Comparison of ENCODE assay signal across 8 mouse cellular contexts in the genomic region with DNA sequence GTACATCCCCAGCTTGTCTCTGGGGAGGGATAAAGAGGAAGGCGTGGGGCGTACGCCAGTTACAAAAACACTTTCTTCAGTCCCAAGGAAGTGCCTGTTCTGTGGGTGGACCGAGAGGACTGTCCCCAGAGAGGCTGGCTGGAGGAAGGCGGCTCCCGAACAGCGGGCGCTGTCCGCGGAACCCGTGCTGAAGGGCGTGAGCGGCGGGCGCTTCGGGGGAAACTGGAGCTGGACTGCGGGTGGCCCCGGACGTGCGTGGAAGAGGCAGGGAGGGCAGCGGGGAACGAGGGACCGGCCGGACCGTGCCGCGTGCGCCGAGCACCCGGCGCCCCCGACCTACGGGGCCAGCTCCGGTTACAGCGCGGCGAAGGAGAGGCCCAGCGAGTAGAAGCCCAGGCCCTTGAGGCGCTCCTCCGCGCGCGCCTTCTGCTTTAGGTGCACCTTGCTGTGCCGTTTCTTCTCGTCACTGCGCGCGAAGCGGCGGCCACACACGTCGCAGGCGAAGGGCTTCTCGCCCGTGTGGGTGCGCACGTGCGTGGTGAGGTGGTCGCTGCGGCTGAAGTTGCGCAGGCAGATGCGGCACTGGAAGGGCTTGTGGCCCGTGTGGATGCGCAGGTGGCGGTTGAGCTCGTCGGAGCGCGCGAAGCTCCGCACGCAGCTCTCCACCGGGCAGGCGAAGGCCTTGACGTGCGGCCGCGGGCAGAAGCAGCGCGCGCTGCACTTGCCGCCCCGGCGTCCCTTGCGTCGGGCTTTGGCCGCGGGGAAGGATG. TPM values are rescaled to one million over a fixed set of nuclear protein-coding genes. Genes with fewer than 3 reads are reported as not detected.
A peak's percentile ranks its signal among the peaks of the same experiment; 100 is the strongest.
DNase-seq lines count a peak whose midpoint lies in the region; ATAC-seq and TF ChIP-seq lines count a peak whose summit lies in the region.

No protein-coding gene starts in this region.

- peaks cover 79% of the 10 kb centered on the region for H3K27me3 ChIP-seq in intestine, embryonic 14.5 days (replicated peaks; ENCODE audit: control insufficient read depth, insufficient read depth, low read length)
- H3K27me3 ChIP-seq in limb, embryonic 15.5 days, result peaks cover 91% of the 10 kb centered on the region
- H3K27me3 ChIP-seq in midbrain, embryonic 15.5 days (replicated peaks), result peaks cover 60% of the 10 kb centered on the region

- H3K36me3 ChIP-seq in intestine, embryonic 14.5 days (ENCODE audit: control insufficient read depth, insufficient read depth, low read length), result no peaks in the 10 kb centered on the region
- no peaks in the 10 kb centered on the region for H3K36me3 ChIP-seq in limb, embryonic 15.5 days
- H3K36me3 ChIP-seq in midbrain, embryonic 15.5 days (replicated peaks), result no peaks in the 10 kb centered on the region

- no peak overlapping the region for H3K9ac ChIP-seq in intestine, embryonic 14.5 days (ENCODE audit: low read length)
- no peak overlapping the region for H3K9ac ChIP-seq in limb, embryonic 15.5 days
- no peak overlapping the region; the same call in 1 of the 2 replicates for H3K9ac ChIP-seq in midbrain, embryonic 15.5 days

- DNase-seq in R1 (ENCODE audit: low read depth, low spot score) (peak; percentile 60), MN1 (ENCODE audit: low spot score) (no peak)
- peak; percentile 42 for DNase-seq in brain, embryonic 14.5 days (ENCODE audit: low read depth)
- peak; percentile 25 to 44 for DNase-seq in frontal cortex, postnatal 36 days (ENCODE audit: low spot score in 2 of 2)
- DNase-seq in intestine, embryonic 14.5 days (ENCODE audit: low spot score), result peak; percentile 88
- DNase-seq in testis, postnatal 10 days (ENCODE audit: low spot score), result peak; percentile 80

- no peaks in the 10 kb centered on the region for H3K9me3 ChIP-seq in intestine, embryonic 14.5 days (ENCODE audit: control insufficient read depth, low read length)
- no peaks in the 10 kb centered on the region for H3K9me3 ChIP-seq in limb, embryonic 15.5 days
- no peaks in the 10 kb centered on the region for H3K9me3 ChIP-seq in midbrain, embryonic 15.5 days

- no peak for TF ChIP-seq POLR2A in brain, embryonic 14.5 days (IDR thresholded peaks at IDR 0.05; ENCODE audit: borderline replicate concordance, extremely low read depth, insufficient read depth, insufficient read length, poor library complexity, severe bottlenecking)

- H3K27ac ChIP-seq in intestine, embryonic 14.5 days (ENCODE audit: low read depth), result no peak overlapping the region
- no peak overlapping the region for H3K27ac ChIP-seq in limb, embryonic 15.5 days
- no peak overlapping the region for H3K27ac ChIP-seq in midbrain, embryonic 15.5 days

- peak overlapping the region; percentile 46 for H3K4me3 ChIP-seq in intestine, embryonic 14.5 days (ENCODE audit: low read depth, low read length)
- H3K4me3 ChIP-seq in limb, embryonic 15.5 days, result peak overlapping the region; percentile 43
- H3K4me3 ChIP-seq in midbrain, embryonic 15.5 days, result peak overlapping the region; percentile 48

- H3K4me2 ChIP-seq in intestine, embryonic 14.5 days (ENCODE audit: low read length), result peak overlapping the region; percentile 42
- H3K4me2 ChIP-seq in limb, embryonic 15.5 days, result peak overlapping the region; percentile 86
- peak overlapping the region; percentile 94 for H3K4me2 ChIP-seq in midbrain, embryonic 15.5 days

- ATAC-seq in intestine, embryonic 14.5 days (replicated peaks; ENCODE audit: low FRiP score, low TSS enrichment, low read depth), result no peak; the same call in 1 of the 2 replicates
- ATAC-seq in limb, embryonic 15.5 days (ENCODE audit: insufficient number of reproducible peaks, low FRiP score, low TSS enrichment, low read depth), result 0 out of 2 replicates have a peak, but pooled peaks have one; percentile 7
- ATAC-seq in midbrain, embryonic 15.5 days (replicated peaks), result no peak; the same call in 1 of the 2 replicates

- TF ChIP-seq CTCF in brain, embryonic 14.5 days (IDR thresholded peaks at IDR 0.05; ENCODE audit: borderline replicate concordance, extremely low read depth, insufficient read depth, insufficient read length), result no peak

- H3K4me1 ChIP-seq in intestine, embryonic 14.5 days (replicated peaks; ENCODE audit: control insufficient read depth, insufficient read depth, low read length), result peaks cover 17% of the 10 kb centered on the region
- H3K4me1 ChIP-seq in limb, embryonic 15.5 days, result peaks cover 29% of the 10 kb centered on the region
- H3K4me1 ChIP-seq in midbrain, embryonic 15.5 days, result peaks cover 30% of the 10 kb centered on the region

- under 1% methylated on average over 88 of the region's 88 CpGs for WGBS in intestine, embryonic 14.5 days
- under 1% methylated on average over 88 of the region's 88 CpGs for WGBS in limb, embryonic 15.5 days
- WGBS in midbrain, embryonic 15.5 days, result under 1% methylated on average over 87 of the region's 88 CpGs

RNA-seq across cellular contexts. Expression of gene Egr4, which starts 1.9 kb away (rescaled TPM):
- 0.05 and 0.10 TPM in 2 replicates for polyA plus RNA-seq in brain, embryonic 14.5 days (2012; rRNA removed)
- polyA plus RNA-seq in intestine, embryonic 14.5 days (2014; fragmentation: Nextera tagmentation; extraction: Ambion mirVana), result not detected in 2 replicates
- not detected in 2 replicates for polyA plus RNA-seq in limb, embryonic 15.5 days (2015; fragmentation: Nextera tagmentation; extraction: Ambion mirVana)
- not detected in 2 replicates for polyA plus RNA-seq in midbrain, embryonic 15.5 days (2015; fragmentation: Nextera tagmentation; extraction: Ambion mirVana)

RNA-seq across cellular contexts. Expression of gene Fbxo41, which starts 8.7 kb away (rescaled TPM):
- 17.7 and 24.5 TPM in 2 replicates for polyA plus RNA-seq in brain, embryonic 14.5 days (2012; rRNA removed)
- 0.36 and 0.45 TPM in 2 replicates for polyA plus RNA-seq in intestine, embryonic 14.5 days (2014; fragmentation: Nextera tagmentation; extraction: Ambion mirVana)
- 0.29 and 0.30 TPM in 2 replicates for polyA plus RNA-seq in limb, embryonic 15.5 days (2015; fragmentation: Nextera tagmentation; extraction: Ambion mirVana)
- polyA plus RNA-seq in midbrain, embryonic 15.5 days (2015; fragmentation: Nextera tagmentation; extraction: Ambion mirVana), result 11.4 and 11.5 TPM in 2 replicates

RNA-seq across cellular contexts. Expression of gene Pradc1, which starts 59.7 kb away (rescaled TPM):
- polyA plus RNA-seq in brain, embryonic 14.5 days (2012; rRNA removed), result 16.7 and 22.8 TPM in 2 replicates
- 26.7 and 27.7 TPM in 2 replicates for polyA plus RNA-seq in intestine, embryonic 14.5 days (2014; fragmentation: Nextera tagmentation; extraction: Ambion mirVana)
- polyA plus RNA-seq in limb, embryonic 15.5 days (2015; fragmentation: Nextera tagmentation; extraction: Ambion mirVana), result 37.2 and 38.3 TPM in 2 replicates
- 18.5 and 22.6 TPM in 2 replicates for polyA plus RNA-seq in midbrain, embryonic 15.5 days (2015; fragmentation: Nextera tagmentation; extraction: Ambion mirVana)

Comparison
In these comparisons a context has a peak if more than half of its experiments do, and no peak if none do; other contexts are left out.
1. H3K4me2 ChIP-seq: peak in every context shown above with its lines; median percentile 94 in midbrain, embryonic 15.5 days; 86 in limb, embryonic 15.5 days; 42 in intestine, embryonic 14.5 days.